Mouse (Mus musculus) heart, adult 2 months (tissue): ENCODE results near the gene Srsf7. TPM values are rescaled to one million over a fixed set of nuclear protein-coding genes. Genes with fewer than 3 reads are reported as not detected.

Source experiments
- DNase-seq, 2 experiments: peaks; one replicate each; pipeline ENCODE4 v3.0.0; 2021
- H3K27ac ChIP-seq: fragments of 200-600 bp; 2 replicates; pipeline ENCODE4 v1.8.1; 2022
- H3K27me3 ChIP-seq: fragments of 200-500 bp; 2 replicates; pipeline ENCODE4 v1.6.1; 2012; ENCODE audit warnings: mild to moderate bottlenecking, low read length, inconsistent platforms, mixed read lengths; ENCODE audit not compliant: control insufficient read depth, insufficient read depth
- H3K36me3 ChIP-seq: fragments of 200-500 bp; 2 replicates; pipeline ENCODE4 v1.6.1; 2012; ENCODE audit warnings: low read length, inconsistent platforms; ENCODE audit not compliant: control insufficient read depth, insufficient read depth
- H3K4me1 ChIP-seq: fragments of 200-500 bp; 2 replicates; pipeline ENCODE4 v1.6.1; 2011; ENCODE audit warnings: low read length; ENCODE audit not compliant: control insufficient read depth, insufficient read depth
- H3K4me3 ChIP-seq: fragments of 200-600 bp; 2 replicates; pipeline ENCODE4 v1.8.1; 2022
- H3K79me2 ChIP-seq: fragments of 200-500 bp; replicated peaks from 2 replicates; pipeline ENCODE4 v1.6.1; 2012; ENCODE audit warnings: mild to moderate bottlenecking, inconsistent platforms, low read length, moderate library complexity, mixed read lengths; ENCODE audit not compliant: control insufficient read depth, insufficient read depth
- H3K9ac ChIP-seq: fragments of 200-500 bp; 2 replicates; pipeline ENCODE4 v1.6.1; 2012; ENCODE audit warnings: low read depth, mild to moderate bottlenecking, control low read depth, inconsistent platforms, low read length, mixed read lengths
- CTCF ChIP-seq: fragments of 200-600 bp; IDR thresholded peaks from 2 replicates; pipeline ENCODE4 v1.8.1; 2022; ENCODE audit warnings: antibody characterized with exemption, mild to moderate bottlenecking, moderate library complexity
- EP300 ChIP-seq: fragments of 200-500 bp; IDR thresholded peaks from 2 replicates; pipeline ENCODE4 v1.6.1; 2011; ENCODE audit warnings: low read depth, low read length, control low read depth; ENCODE audit not compliant: insufficient read depth
- POLR2A ChIP-seq: fragments of 200-500 bp; IDR thresholded peaks from 2 replicates; pipeline ENCODE4 v1.6.1; 2011; ENCODE audit warnings: mild to moderate bottlenecking, low read depth, low read length, control low read depth; ENCODE audit not compliant: insufficient read depth
- WGBS: fragments of 180-500 bp; shearing (Covaris S2); methylation state at CpG from one replicate; pipeline ENCODE4 v1.1.7; 2018; 5-methylcytosine and 5-hydroxymethylcytosine counted together
- intact Hi-C: fragments of 180-260 bp; cut with DNase I; formaldehyde crosslinking; loops from one replicate; pipeline ENCODE4 v1.15.1; 2025
- polyA plus RNA-seq: library from polyadenylated mRNA; depleted of rRNA; stranded (reverse); fragments of >200 nt; gene quantifications from 2 replicates; pipeline ENCODE4 v1.2.3, GENCODE M21; 2012; rRNA removed
- total RNA-seq, 2 experiments: library from RNA; stranded (reverse); gene quantifications; 2 replicates each; pipeline ENCODE4 v1.2.3; 2021

Srsf7 gene
- total and polyA plus RNA-seq, 3 experiments, result 27.4 to 44.5 (median 38.5) TPM

DNA sequence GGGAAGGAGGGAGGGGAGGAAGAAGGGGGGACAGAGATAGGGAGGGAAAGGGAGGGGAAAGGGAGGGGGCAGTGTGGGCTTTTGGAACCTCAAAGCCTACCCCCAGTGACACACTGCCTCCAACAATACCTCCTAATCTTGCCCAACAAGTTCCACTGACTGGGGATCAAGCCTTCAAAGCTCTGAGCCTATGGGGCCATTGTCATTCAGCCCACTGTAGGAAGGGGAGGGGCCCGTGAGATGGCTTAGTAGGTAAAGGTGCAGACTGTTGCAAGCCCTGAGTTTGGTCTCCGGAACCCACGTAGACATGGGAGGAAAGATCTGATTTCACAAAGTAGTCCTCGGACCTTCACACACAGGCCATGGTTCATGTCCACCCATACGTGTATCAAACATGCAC lies 55.8 kb downstream of the Srsf7 start:
- H3K4me1 ChIP-seq, result peaks cover 4% of the 10 kb centered on the region
- H3K36me3 ChIP-seq, result no peaks in the 10 kb centered on the region
- no peak overlapping the region for H3K4me3 ChIP-seq
- no peak overlapping the region for H3K27ac ChIP-seq
- H3K9ac ChIP-seq, result no peak overlapping the region
- 81% methylated on average over 5 of the region's 5 CpGs for WGBS
- no peaks in the 10 kb centered on the region for H3K79me2 ChIP-seq
- intact Hi-C loops, result no loop called here
- no peaks in the 10 kb centered on the region for H3K27me3 ChIP-seq
- no peak for DNase-seq
- no peak for TF ChIP-seq CTCF
- no peak for TF ChIP-seq EP300
- TF ChIP-seq POLR2A, result no peak

Other genes with a start within 250 kb of the Srsf7 start
- 10 to 100 TPM; 19.9 to 23.7 TPM for gene Hnrnpll, start 145.0 kb downstream of the Srsf7 start, total RNA-seq
- gene Hnrnpll, start 145.0 kb downstream of the Srsf7 start, polyA plus RNA-seq, result 7.5 and 14.2 TPM in 2 replicates
- gene Galm, start 79.8 kb downstream of the Srsf7 start, total RNA-seq, result 10 to 100 TPM; 17.9 to 19.8 TPM
- 19.6 and 44.5 TPM in 2 replicates for gene Galm, start 79.8 kb downstream of the Srsf7 start, polyA plus RNA-seq
- gene Ttc39d, start 153 bp upstream of the Srsf7 start, total RNA-seq, result under 1 TPM in 1 of 2 experiments, not detected in 1; 0.10 TPM
- gene Ttc39d, start 153 bp upstream of the Srsf7 start, polyA plus RNA-seq, result 0.18 TPM in 2 replicates
- 1 to 10 TPM; 3.6 to 4.4 TPM for gene Gemin6, start 17.1 kb upstream of the Srsf7 start, total RNA-seq
- gene Gemin6, start 17.1 kb upstream of the Srsf7 start, polyA plus RNA-seq, result 2.3 and 4.9 TPM in 2 replicates
- 10 to 100 TPM; 15.4 to 15.6 TPM for gene Morn2, start 82.9 kb upstream of the Srsf7 start, total RNA-seq
- gene Morn2, start 82.9 kb upstream of the Srsf7 start, polyA plus RNA-seq, result 9.1 and 9.5 TPM in 2 replicates
- 1 to 10 TPM; 5.4 to 6.0 TPM for gene Dhx57, start 83.2 kb upstream of the Srsf7 start, total RNA-seq
- gene Dhx57, start 83.2 kb upstream of the Srsf7 start, polyA plus RNA-seq, result 3.9 and 6.9 TPM in 2 replicates
- under 1 TPM in 1 of 2 experiments, not detected in 1; 0.18 TPM for gene Arhgef33, start 100.1 kb upstream of the Srsf7 start, total RNA-seq
- gene Arhgef33, start 100.1 kb upstream of the Srsf7 start, polyA plus RNA-seq, result 0.06 TPM in 1 of 2 replicates, not detected in the other
- not detected for gene Gm10190, start 166.2 kb upstream of the Srsf7 start, total RNA-seq
- not detected in 2 replicates for gene Gm10190, start 166.2 kb upstream of the Srsf7 start, polyA plus RNA-seq